Mouse (Mus musculus): ENCODE measurements around the gene Ecm1.

DNA sequence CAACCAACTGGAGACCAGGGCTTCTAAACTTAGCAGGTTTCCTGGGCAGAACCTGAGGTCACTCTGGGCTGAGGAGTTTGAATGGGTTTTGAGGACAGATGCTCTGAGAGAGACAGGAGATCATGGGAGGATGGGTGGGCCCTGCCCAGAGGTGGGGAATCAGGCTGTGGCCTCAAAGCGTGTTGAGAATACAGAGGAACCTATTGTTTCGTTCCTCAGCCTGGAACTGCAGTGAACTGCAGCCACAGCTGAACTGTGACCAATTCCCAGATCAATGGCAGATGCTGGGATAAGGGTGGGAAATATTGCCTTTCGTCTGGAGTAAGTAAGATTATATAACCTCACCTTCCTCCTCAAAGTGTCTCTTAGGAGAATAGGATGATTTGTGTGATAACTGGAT lies 43.6 kb downstream of the Ecm1 start:
- no peak for TF ChIP-seq CTCF (IDR thresholded peaks at IDR 0.05)
- no peak for TF ChIP-seq EP300 (IDR thresholded peaks at IDR 0.05)

Data from lung, postnatal 0 days (tissue).